Mouse (Mus musculus): ENCODE measurements around the gene Cttnbp2nl. TPM values are rescaled to one million over a fixed set of nuclear protein-coding genes. Genes with fewer than 3 reads are reported as not detected.

Cttnbp2nl gene
- total RNA-seq, 1 experiment from 2014 or later: 19.3 TPM

GRCm38 (mm10) chr3:104965070-104965855, 87.7 kb downstream of the Cttnbp2nl start:
- no peak for DNase-seq

DNA sequence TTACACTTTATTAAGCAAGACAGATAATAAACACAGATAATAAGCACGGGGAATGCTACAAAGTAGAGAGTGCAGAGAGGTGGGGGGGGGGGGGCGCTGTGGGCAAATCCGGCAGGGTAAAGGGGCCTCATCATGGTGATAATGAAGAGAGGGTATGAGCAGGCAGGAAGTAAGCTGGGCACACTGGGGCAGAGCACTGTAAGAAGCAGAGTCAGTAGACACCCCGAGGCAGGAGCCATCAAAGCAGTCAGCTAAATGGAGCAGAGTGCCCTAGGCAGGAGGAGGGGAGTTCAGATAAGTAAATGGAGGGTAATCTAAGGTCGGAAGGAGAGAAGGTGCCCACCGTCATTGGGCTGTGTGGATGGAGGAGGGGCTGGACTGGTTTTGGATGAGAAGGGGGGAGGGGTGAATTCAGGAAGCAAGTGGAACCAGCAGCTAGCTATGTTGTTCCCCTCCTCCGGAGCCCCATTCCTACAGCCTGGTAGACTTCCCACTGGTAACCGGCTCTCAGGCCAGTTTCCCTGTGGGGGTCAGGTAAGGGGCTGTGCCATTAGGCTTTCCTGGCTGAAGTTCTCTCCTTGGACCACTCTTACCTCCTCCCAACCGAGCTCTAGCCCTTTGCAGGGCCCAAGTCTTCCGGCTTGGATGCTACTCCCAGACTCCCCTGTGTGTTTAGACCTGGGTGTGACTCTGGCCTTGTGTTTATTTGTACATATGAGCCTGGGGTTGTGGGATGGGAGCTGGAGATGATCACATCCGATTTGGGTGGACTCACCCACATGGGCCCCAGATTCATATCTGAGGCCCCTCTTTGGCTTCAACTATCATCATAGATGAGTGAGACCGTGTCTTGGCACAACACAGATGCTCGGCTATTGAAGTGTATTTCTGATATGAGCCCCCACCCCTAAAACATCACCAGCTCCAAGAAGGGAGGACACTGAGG, 89.3 kb downstream of the Cttnbp2nl start:
- no peak for DNase-seq

DNA sequence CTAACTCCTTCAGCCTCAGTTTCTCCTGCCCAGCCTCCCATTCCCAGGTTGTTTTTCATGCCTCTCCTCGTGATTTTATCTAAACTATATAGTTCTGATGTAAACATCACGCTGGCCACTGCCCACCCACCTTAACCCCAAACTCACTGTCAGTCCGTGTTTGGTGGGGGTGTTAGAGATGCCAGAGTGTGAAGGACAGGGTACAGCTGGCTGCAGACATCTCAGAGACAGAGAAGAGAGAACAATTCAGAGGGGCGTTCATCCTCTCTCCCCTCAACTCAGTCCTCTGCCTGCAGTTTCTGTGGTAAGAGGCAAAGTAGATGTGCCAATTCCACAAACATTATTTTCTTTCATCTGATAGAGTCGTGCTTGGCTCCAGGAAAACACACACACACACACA, 90.1 kb downstream of the Cttnbp2nl start:
- DNase-seq: no peak

- no peak for DNase-seq
These were observed 90.8 kb downstream of the Cttnbp2nl start for GRCm38 (mm10) chr3:104962141-104962611.

GRCm38 (mm10) chr3:104961066-104962059, 91.6 kb downstream of the Cttnbp2nl start, which contains the start of gene Wnt2b:
Gene Wnt2b, minus strand, starts transcription at chr3:104961921.
- DNase-seq: peak; percentile 47

- DNase-seq: no peak
These were observed 92.6 kb downstream of the Cttnbp2nl start for GRCm38 (mm10) chr3:104960026-104961000.

DNA sequence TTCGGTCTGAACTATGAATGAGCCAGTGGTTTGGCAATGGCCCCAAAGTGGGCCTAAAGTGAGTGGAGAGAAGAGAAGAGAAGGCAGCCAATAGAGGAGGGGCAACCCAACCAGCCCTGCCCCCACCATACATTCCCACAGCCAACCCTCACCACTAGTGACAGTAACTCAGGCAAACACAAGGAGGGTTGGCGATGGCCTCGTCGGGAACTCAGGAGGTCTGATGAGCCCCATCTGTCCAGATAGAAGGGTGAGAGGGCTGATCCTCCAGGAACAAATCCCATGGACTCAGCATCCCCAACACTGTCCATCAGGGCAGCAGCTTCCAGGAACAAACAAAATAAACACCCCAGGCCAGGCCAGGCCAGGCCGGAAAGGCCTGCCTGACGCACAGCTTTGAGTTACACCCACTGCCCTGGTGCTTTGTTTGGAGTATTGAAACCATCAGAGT, 96.8 kb downstream of the Cttnbp2nl start:
- DNase-seq: no peak

- DNase-seq: no peak
These were observed 98.4 kb downstream of the Cttnbp2nl start for GRCm38 (mm10) chr3:104954551-104954950.

DNA sequence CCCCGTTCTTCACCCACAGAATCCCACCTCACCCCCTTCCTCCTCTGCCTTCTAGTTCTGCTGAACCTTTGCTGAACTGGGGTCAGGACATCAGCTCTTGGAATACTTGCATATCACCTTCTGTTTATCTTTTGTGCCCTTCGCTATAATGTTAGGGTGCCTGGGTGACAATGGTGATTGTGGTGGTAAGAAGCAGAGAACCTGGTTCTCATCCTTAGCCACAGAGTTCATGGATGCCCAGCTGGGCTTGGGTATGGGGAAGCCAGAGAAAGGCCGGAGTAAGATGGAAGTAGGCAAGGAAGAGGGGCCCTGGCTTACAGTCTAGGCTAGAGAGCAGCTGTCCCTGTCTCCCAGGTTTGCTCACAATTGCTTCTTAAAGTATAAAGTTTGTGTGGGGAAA, 98.8 kb downstream of the Cttnbp2nl start:
- no peak for DNase-seq

DNA sequence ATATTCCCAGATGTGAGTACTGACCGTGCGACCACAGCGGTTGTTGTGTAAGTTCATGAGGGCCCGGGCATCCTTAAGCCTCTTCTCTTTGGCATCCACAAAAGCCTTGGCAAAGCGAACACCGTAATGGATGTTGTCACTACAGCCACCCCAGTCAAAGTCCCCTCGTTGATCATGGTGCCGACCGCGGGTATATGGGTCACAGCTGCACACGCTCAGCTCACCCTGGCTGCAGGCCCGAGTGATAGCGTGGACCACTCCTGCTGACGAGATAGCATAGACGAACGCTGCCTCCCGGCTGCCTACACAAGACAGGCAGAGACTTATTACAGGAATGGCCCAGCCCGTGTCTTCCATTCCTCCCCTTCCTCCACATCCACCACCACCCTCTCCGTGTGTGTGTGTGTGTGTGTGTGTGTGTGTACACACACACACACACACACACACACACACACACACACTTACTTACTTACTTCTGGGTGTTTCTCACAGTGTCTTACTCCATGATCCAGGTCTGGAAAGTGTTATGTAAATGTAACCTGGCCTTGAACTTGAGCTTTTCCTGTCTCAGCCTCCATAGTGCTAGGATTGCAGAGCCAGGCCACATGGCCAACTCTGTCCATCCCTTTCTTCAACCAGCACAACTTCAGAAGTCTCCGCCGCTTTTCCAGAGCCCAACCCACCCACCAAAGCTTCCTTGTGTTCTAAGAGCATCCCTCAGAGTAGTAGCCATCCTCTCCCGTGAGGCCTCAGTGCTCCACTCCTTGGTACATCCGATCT, 99.9 kb downstream of the Cttnbp2nl start:
- DNase-seq: no peak

Other genes with a start within 250 kb of the Cttnbp2nl start
- 27.2 and 33.0 TPM in 2 replicates for gene Mov10, start 234.6 kb downstream of the Cttnbp2nl start, total RNA-seq (2021)
- 49.2 and 55.8 TPM in 2 replicates for gene St7l, start 189.1 kb downstream of the Cttnbp2nl start, total RNA-seq (2021)
- gene Capza1, start 188.6 kb downstream of the Cttnbp2nl start, total RNA-seq (2021): 76.3 and 80.5 TPM in 2 replicates
- 5.8 and 7.8 TPM in 2 replicates for gene Wnt2b, start 91.2 kb downstream of the Cttnbp2nl start, total RNA-seq (2021)
- not detected in 2 replicates for gene 4930564D02Rik, start 13.7 kb upstream of the Cttnbp2nl start, total RNA-seq (2021)